Mouse (Mus musculus): Measurements from ENCODE around the gene Kifc5b.

- TF ChIP-seq CTCF (IDR thresholded peaks at IDR 0.05; ENCODE audit: extremely low read depth, insufficient read length, insufficient replicate concordance, low read depth, low read length), result no peak
- TF ChIP-seq POLR2A (IDR thresholded peaks at IDR 0.05; ENCODE audit: low read depth, low read length), result no peak
These were observed 62.5 kb downstream of the Kifc5b start for GRCm38 (mm10) chr17:26979426-26979825.

Measured in small intestine, adult 2 months (tissue).